ENCODE assay signal across 9 mouse cellular contexts in the genomic region with DNA sequence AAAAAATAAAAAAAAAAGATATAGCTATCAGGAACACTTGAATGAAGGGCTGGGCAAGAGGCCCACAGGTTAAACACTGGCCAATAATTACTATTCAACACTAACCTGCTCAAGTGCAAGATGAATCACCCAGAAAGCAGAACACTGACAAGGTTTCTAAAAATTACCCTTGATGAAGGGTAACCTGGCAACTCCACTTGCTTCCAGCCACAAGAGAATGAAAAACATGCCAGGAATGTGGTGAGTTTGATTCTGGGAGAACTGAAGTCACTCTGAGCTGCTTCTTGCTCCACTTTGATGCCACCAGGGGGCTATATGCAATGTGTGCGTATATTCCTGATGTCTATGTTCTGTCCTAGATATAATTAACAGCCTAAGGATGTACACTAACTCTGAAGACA. TPM values are rescaled to one million over a fixed set of nuclear protein-coding genes. Genes with fewer than 3 reads are reported as not detected.
DNase-seq lines count a peak whose midpoint lies in the region; ATAC-seq and TF ChIP-seq lines count a peak whose summit lies in the region.
"Had no signal": no experiment of that assay in that cellular context is flagged by ENCODE, and none has a peak within 500 bp of the region (broad histone marks: within the 10 kb centered on the region; RNA-seq: fewer than 3 reads in every experiment).

No protein-coding gene starts in this region.

- H3K9ac ChIP-seq in limb, embryonic 14.5 days (ENCODE audit: low read depth, low read length, severe bottlenecking): no peak overlapping the region
- H3K9ac ChIP-seq in heart, postnatal 0 days (replicated peaks; ENCODE audit: low read depth, low read length): no peak overlapping the region
- H3K9ac ChIP-seq: neural tube, embryonic 12.5 days had no signal

- no peaks in the 10 kb centered on the region for H3K9me3 ChIP-seq in limb, embryonic 14.5 days (ENCODE audit: control insufficient read depth, low read length)
- no peaks in the 10 kb centered on the region for H3K9me3 ChIP-seq in limb, embryonic 10.5 days (replicated peaks)
- H3K9me3 ChIP-seq in heart, postnatal 0 days (replicated peaks; ENCODE audit: control insufficient read depth, low read length): no peaks in the 10 kb centered on the region
- H3K9me3 ChIP-seq: neural tube, embryonic 12.5 days had no signal

- 0 out of 2 replicates have a peak, but pooled peaks have one; percentile 64 for TF ChIP-seq EP300 in heart, postnatal 0 days (IDR thresholded peaks at IDR 0.05; ENCODE audit: low read depth)

- TF ChIP-seq POLR2A in limb, embryonic 14.5 days (IDR thresholded peaks at IDR 0.05; ENCODE audit: borderline replicate concordance, extremely low read depth, insufficient read depth, insufficient read length): no peak

- 29% methylated on average over 1 of the region's 1 CpGs for WGBS in limb, embryonic 14.5 days
- WGBS in limb, embryonic 10.5 days: 29% methylated on average over 1 of the region's 1 CpGs
- 13% methylated on average over 1 of the region's 1 CpGs for WGBS in heart, postnatal 0 days

- H3K4me3 ChIP-seq in limb, embryonic 14.5 days (replicated peaks; ENCODE audit: low read length): no peak overlapping the region
- no peak overlapping the region for H3K4me3 ChIP-seq in limb, embryonic 10.5 days
- no peak overlapping the region for H3K4me3 ChIP-seq in heart, postnatal 0 days (ENCODE audit: low read depth, low read length)
- H3K4me3 ChIP-seq: neural tube, embryonic 12.5 days had no signal

- intact Hi-C loops in gastrocnemius, postnatal 36 days (cut with DNase I): no loop called here

- no peak overlapping the region for H3K4me2 ChIP-seq in limb, embryonic 14.5 days (replicated peaks; ENCODE audit: low read depth, low read length, severe bottlenecking)
- peak overlapping the region; percentile 38 for H3K4me2 ChIP-seq in heart, postnatal 0 days (ENCODE audit: low read depth, low read length)
- H3K4me2 ChIP-seq: neural tube, embryonic 12.5 days had no signal

- peak; percentile 74 for DNase-seq in limb, embryonic 14.5 days (ENCODE audit: low spot score)
- no peak for DNase-seq in limb, embryonic 10.5 days (ENCODE audit: low spot score)
- peak; percentile 86 for DNase-seq in ZHBTc4 (ENCODE audit: low read depth, low spot score)
- DNase-seq in heart, postnatal 0 days (ENCODE audit: low spot score): peak; percentile 86
- DNase-seq in lung, postnatal 36 days: peak; percentile 86
- no peak for DNase-seq in cerebellum, postnatal 10 days
- no peak for DNase-seq in adrenal gland, postnatal 10 days
- DNase-seq in gastrocnemius, postnatal 36 days: no peak

- H3K27me3 ChIP-seq in limb, embryonic 14.5 days (ENCODE audit: control insufficient read depth, insufficient read depth, low read length): no peaks in the 10 kb centered on the region
- peaks cover 4% of the 10 kb centered on the region; the same call in 1 of the 2 replicates for H3K27me3 ChIP-seq in limb, embryonic 10.5 days (ENCODE audit: low read depth, poor library complexity, severe bottlenecking)
- no peaks in the 10 kb centered on the region for H3K27me3 ChIP-seq in heart, postnatal 0 days (ENCODE audit: control insufficient read depth, insufficient read depth, low read length)
- H3K27me3 ChIP-seq: neural tube, embryonic 12.5 days had no signal

- TF ChIP-seq CTCF in heart, postnatal 0 days (IDR thresholded peaks at IDR 0.05; ENCODE audit: low read depth): peak; percentile 58

- peaks cover 16% of the 10 kb centered on the region for H3K4me1 ChIP-seq in limb, embryonic 14.5 days (ENCODE audit: control insufficient read depth, insufficient read depth, low read length)
- H3K4me1 ChIP-seq in limb, embryonic 10.5 days: peaks cover 33% of the 10 kb centered on the region
- H3K4me1 ChIP-seq in heart, postnatal 0 days (ENCODE audit: control insufficient read depth, insufficient read depth): peaks cover 23% of the 10 kb centered on the region

- no peak overlapping the region for H3K27ac ChIP-seq in limb, embryonic 14.5 days (replicated peaks; ENCODE audit: low read depth, low read length)
- no peak overlapping the region for H3K27ac ChIP-seq in limb, embryonic 10.5 days
- H3K27ac ChIP-seq in heart, postnatal 0 days (ENCODE audit: low read depth): peak overlapping the region; percentile 92
- H3K27ac ChIP-seq: neural tube, embryonic 12.5 days had no signal

- ATAC-seq in limb, embryonic 14.5 days (ENCODE audit: low FRiP score, low read depth): no peak
- ATAC-seq in heart, postnatal 0 days (ENCODE audit: insufficient read depth, low read depth): peak; percentile 6

- H3K36me3 ChIP-seq in limb, embryonic 14.5 days (ENCODE audit: control insufficient read depth, insufficient read depth, low read length): no peaks in the 10 kb centered on the region
- H3K36me3 ChIP-seq in limb, embryonic 10.5 days: 0 out of 2 replicates have a peak, but pooled peaks cover 1% of the 10 kb centered on the region
- no peaks in the 10 kb centered on the region for H3K36me3 ChIP-seq in heart, postnatal 0 days (replicated peaks; ENCODE audit: control insufficient read depth, insufficient read depth, low read length)
- H3K36me3 ChIP-seq: neural tube, embryonic 12.5 days had no signal

RNA-seq across cellular contexts. Expression of gene Zfp367, which starts 2.2 kb away (rescaled TPM):
- 14.2 and 17.2 TPM in 2 replicates for polyA plus RNA-seq in limb, embryonic 14.5 days (2012; rRNA removed)
- polyA plus RNA-seq in limb, embryonic 14.5 days (2014; fragmentation: Nextera tagmentation; extraction: Ambion mirVana): 20.2 and 21.0 TPM in 2 replicates
- polyA plus RNA-seq in limb, embryonic 10.5 days (2016; fragmentation: Nextera tagmentation; extraction: Ambion mirVana): 11.2 and 12.6 TPM in 2 replicates
- total RNA-seq in heart, postnatal 0 days (2014; rRNA removed; ENCODE audit: low replicate concordance): 35.0 and 35.6 TPM in 2 replicates
- 22.7 and 23.8 TPM in 2 replicates for polyA plus RNA-seq in heart, postnatal 0 days (2015; fragmentation: Nextera tagmentation; extraction: Ambion mirVana)
- total RNA-seq in adrenal gland, postnatal 10 days (2021): 10 to 100 TPM; 19.0 to 19.6 TPM
- total RNA-seq in gastrocnemius, postnatal 36 days (2021): 10 to 100 TPM; 19.6 to 22.3 TPM

RNA-seq across cellular contexts. Expression of gene Habp4, which starts 6.5 kb away (rescaled TPM):
- polyA plus RNA-seq in limb, embryonic 14.5 days (2012; rRNA removed): 27.6 and 33.9 TPM in 2 replicates
- 30.1 and 35.2 TPM in 2 replicates for polyA plus RNA-seq in limb, embryonic 14.5 days (2014; fragmentation: Nextera tagmentation; extraction: Ambion mirVana)
- polyA plus RNA-seq in limb, embryonic 10.5 days (2016; fragmentation: Nextera tagmentation; extraction: Ambion mirVana): 14.5 and 18.4 TPM in 2 replicates
- 39.7 and 50.3 TPM in 2 replicates for total RNA-seq in heart, postnatal 0 days (2014; rRNA removed; ENCODE audit: low replicate concordance)
- polyA plus RNA-seq in heart, postnatal 0 days (2015; fragmentation: Nextera tagmentation; extraction: Ambion mirVana): 42.1 and 44.0 TPM in 2 replicates
- 10 to 100 TPM; 20.4 to 24.7 TPM for total RNA-seq in adrenal gland, postnatal 10 days (2021)
- 10 to 100 TPM; 21.2 to 24.2 TPM for total RNA-seq in gastrocnemius, postnatal 36 days (2021)

RNA-seq across cellular contexts. Expression of gene Slc35d2, which starts 26.0 kb away (rescaled TPM):
- 6.4 and 8.3 TPM in 2 replicates for polyA plus RNA-seq in limb, embryonic 14.5 days (2012; rRNA removed)
- 5.5 and 6.0 TPM in 2 replicates for polyA plus RNA-seq in limb, embryonic 14.5 days (2014; fragmentation: Nextera tagmentation; extraction: Ambion mirVana)
- 3.0 TPM in 2 replicates for polyA plus RNA-seq in limb, embryonic 10.5 days (2016; fragmentation: Nextera tagmentation; extraction: Ambion mirVana)
- total RNA-seq in heart, postnatal 0 days (2014; rRNA removed; ENCODE audit: low replicate concordance): 2.0 and 3.7 TPM in 2 replicates
- 3.5 and 5.3 TPM in 2 replicates for polyA plus RNA-seq in heart, postnatal 0 days (2015; fragmentation: Nextera tagmentation; extraction: Ambion mirVana)
- total RNA-seq in adrenal gland, postnatal 10 days (2021): 1 to 10 TPM; 7.7 to 9.4 TPM
- total RNA-seq in gastrocnemius, postnatal 36 days (2021): under 1 TPM; 0.30 to 0.46 TPM

Comparison
In these comparisons a context has a peak if more than half of its experiments do, and no peak if none do; other contexts are left out.
1. DNase-seq: peak in limb, embryonic 14.5 days (single experiment), ZHBTc4 (single experiment), heart, postnatal 0 days (single experiment) and lung, postnatal 36 days (single experiment); none in limb, embryonic 10.5 days (single experiment), cerebellum, postnatal 10 days (0 of 2), adrenal gland, postnatal 10 days (single experiment) and gastrocnemius, postnatal 36 days (0 of 2).